Mouse (Mus musculus) urinary bladder, adult 18-20 months (tissue): Measurements from ENCODE around the gene Elovl6.

Experiments
- DNase-seq, 2 experiments: peaks; one replicate each; pipeline ENCODE4 v3.0.0; 2022; ENCODE audit warnings: low spot score in 2 of 2, mixed read lengths in 2 of 2

The Elovl6 gene

DNA sequence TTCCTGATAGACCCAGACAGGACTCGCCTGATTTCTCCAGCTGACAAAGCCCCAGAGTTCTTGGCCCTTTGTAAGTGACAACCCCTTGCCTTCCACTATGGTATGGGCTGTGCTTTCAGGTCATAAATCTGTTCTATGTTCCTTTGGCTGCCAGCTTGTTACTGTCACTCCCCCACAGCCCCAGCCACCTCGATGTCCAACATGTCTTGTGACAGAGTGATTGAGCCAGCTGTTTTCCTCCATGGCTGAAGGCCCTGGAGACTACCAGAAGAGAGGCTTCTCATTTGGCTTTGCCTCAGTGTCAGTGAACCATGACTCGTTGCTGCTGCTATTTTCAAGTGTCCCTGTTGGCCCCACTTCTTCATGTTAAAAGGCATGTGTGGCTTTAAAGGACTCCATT, 113.3 kb downstream of the Elovl6 start:
- DNase-seq = no peak

DNA sequence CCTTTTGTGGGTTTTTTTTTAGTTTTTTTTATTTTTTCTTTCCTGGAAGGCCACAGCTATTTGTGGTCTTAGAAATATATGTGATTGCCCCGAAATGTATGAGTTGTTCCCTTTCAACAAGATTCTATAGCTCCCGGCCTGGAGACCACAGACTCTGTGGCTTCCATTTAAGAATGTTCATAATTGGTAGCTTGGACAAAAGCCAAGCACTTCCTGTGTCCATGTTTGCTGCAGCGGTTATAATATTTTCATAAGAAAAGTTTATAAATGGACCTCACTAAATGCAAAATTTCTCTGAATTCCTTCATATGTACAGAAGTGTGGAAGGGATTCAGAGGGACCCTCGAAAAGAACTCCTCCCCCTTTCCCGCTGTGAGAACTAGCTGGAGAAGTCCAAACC, 114.6 kb downstream of the Elovl6 start:
- no peak for DNase-seq

DNA sequence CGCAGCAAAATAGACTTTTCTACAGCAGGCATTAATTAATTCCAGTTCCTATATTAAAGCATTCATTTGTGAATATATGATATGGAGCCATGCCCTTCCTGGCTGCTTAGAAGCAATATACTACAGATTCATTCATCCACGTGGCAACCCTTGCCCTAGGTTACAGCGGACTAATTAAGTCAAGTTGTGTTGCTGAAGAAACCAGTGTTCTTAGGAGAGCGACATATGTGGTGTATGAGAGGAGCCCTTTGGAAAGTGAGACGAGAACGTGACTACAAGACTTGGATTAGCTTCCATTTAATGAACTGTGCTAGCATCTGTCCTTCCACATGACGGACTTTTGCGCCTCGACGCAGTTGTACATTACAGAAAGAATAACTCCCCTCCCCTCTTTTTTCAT, 115.2 kb downstream of the Elovl6 start:
- DNase-seq = no peak

DNA sequence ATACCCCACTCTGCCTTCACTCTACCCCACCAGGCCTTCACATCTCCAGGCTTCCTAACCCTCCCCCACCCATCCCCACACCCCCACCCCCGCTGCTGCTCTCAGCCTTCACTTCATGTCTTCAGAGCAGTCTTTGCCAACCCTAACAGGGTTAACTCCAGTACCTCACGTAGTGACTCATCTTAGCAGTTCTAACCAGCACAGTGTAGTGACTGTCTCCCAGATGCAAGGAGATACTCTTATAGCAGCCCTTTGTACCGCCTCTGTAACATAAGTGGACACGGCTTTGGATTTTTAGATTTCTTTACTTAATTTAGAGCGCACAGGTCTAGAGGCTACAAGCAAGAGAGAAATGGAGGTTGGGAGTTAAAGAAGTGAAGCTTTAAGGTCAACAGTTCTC, 116.4 kb downstream of the Elovl6 start:
- no peak for DNase-seq

DNA sequence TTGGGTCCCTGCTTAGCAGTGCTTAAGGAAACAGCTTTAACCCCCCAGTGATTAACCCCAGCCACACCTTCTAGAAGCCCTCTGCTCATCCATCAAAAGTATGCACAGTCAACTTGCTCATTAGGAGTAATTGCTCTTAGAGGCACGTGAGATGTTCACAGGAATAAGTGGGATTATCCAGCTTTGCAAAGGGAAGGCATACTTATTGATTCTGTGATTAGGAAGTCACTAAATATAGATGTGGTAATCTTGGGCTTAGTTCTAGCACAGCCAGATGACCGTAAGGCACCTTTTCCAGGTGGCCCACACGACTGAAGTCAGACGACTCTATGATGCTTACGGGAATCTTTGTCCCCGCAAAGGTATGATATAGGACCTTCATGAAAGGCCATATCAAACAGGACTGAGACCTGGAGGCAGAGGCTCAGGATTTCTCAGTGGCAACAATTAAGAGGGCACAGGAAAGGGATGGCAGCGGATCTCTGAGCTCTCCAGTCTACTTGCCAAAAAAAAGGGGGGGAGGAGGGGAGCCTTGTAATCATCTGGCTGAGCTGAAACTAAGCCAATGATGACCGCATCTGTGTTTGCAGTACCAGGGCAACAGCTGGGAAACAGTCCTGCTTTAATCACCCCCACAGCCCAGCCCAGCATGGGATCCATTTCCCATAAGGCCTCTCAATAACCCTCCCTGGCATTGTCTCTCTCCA, 117.6 kb downstream of the Elovl6 start:
- no peak for DNase-seq

DNA sequence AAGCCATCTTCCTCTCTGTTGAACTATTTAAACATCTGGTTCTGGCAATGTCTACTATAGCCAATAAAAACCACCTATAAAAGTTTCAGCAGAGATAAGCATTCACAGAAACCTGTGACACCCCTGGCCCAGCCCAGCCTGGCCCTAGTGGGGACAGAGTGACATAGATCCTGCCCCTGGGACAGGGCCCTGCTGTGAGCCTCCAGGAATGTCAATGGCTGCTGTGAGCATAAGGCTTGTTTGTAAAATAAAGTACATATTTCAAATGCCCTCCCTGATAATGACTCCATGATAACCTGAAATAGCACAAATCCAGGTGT, 118.1 kb downstream of the Elovl6 start:
- DNase-seq = no peak

DNA sequence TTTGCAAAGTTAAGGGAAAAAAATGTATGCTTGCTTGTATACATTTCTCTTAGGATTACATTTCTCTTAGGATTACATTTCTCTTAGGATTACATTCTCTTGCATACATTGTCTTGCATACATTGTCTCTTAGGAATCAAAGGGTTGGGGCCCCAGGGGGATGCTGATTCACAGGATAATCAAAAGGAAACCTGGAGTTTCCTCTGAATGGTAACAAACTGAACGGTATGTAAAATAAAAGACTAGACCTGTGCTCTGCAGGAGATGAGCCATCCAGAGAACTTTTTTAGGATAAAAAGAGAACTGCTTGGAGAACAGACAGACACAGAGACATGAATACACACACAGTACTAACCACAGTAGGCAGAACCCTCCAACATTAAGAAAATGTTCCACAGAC, 118.8 kb downstream of the Elovl6 start:
- no peak for DNase-seq

DNA sequence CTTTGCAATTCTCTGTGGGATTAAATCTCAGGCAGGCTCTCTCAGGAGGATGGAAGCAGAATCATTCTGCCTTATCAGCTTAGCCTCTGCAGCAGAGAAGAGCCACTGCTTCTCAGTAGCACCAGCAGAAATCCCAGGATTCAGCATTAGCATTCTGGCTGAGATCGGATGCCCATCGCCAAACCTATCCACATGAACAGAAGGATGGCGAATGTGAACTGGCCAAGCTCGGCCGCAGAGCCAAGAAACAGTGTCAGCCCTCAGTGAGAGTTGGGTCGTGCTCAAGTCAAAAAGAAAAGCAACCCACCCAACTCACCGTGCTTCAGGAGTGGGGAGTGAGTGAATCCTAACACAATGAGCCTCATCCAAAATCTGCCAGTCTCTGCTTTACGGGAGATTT, 119.6 kb downstream of the Elovl6 start:
- DNase-seq = no peak

DNA sequence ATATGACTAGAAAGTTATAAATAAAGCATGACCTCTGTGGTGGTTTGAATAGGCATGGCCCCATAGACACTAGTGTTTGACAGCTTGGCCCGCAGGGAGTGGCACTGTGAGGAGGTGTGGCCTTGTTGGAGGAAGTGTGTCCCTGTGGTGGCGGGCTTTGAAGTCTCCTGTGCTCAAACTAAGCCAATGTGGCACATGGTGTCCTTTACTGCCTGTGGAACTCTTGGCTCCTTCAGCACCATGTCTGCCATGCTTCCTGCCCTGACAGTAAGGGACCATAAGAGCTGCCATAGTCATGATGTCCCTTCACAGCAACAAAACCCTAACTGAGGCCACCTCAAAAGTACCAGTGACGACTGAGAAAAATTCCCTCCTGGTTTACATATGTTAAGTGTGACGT, 120.3 kb downstream of the Elovl6 start:
- no peak for DNase-seq

DNA sequence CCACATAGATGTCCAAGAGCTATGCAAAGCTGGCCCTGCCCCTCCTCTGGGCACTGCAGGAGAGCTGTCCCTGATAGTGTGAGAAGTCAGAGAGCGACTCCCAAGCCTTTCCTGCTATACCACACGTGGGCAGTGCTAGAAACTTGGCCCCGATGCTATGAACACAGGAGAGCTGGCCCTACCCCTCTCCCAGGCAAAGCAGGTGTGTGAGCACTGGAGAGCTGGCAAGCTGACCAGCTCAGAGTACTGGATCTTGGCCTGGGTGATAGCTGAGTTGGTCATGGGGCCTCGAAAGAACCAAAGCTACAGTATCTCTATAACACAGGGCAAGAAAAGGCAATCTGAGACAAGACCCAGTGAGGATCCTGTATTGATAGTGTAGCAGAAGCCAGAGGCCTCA, 124.4 kb downstream of the Elovl6 start:
- DNase-seq = no peak

DNA sequence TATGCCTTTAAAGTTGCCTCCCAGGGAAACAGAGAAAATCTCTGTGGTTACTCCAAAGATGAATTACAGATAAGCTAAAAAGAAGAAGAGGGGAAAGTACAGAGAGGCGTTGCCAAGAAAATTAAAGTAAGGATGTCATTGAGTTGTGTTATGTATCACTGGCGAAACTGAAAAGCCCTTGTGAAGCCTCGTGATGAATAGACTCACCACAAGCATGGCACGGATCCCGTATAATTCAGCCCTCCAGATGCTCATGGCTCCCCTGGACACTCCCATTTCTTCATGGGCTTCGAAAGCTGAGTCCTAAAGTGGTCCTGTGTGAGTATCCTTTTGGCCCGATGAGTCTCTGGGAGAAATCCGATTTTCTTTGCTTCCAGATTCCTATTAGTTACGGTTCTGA, 125.1 kb downstream of the Elovl6 start:
- no peak for DNase-seq

DNA sequence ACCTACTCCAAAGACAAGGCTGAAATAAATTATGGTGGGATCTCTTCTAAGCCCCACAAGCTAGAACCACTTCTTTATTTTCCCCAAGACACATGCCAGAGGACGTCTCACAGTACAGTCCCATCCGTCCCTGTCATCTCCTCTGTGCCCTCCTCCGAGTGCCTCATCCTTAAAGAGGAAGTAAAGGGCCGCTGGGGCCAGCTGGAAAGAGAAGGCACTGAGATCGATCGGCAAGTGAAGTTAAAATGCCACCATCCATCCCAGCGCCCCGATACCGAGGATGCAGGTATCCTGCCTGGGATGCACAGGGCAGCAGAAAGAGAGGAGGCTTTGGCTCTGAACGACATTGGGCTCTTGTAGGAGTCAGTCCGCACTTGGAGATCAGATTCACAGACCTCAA, 125.6 kb downstream of the Elovl6 start:
- DNase-seq = no peak

DNA sequence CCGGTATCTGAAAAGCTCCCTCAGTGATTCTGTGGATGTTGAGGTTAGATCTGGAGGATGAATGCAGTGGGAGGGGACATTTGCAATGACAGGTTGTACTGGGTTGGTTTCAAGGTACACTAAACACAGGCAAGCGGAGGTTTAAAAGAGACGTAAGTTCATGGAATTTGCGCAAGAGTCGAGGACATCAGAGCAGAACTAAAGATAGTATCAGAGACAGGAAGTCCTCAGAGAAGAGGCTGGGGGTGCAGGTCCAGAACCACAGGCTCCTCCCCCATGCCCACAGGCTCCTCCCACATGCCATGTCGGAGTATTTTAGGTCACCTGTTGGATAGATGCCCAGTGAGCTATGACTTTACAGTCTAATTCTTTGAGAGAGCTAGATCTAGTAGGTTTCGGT, 126.6 kb downstream of the Elovl6 start:
- no peak for DNase-seq

DNA sequence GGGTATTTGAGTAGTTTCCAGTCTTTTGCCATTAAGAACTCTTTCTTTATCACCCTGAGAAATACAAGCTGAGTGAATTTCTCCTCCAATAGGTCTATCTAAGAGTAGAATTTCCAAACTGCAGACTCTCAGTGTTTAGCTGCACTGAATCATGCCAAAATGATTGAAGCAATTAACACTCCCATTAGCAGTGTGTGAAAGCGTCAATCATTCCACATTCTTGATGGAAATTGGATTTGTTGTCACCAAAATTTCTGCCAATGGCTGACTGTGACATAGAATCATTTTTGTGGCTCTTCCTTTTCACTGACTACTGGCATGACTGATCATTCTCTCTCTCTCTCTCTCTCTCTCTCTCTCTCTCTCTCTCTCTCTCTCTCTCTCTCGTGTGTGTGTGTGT, 131.8 kb downstream of the Elovl6 start:
- DNase-seq = no peak

DNA sequence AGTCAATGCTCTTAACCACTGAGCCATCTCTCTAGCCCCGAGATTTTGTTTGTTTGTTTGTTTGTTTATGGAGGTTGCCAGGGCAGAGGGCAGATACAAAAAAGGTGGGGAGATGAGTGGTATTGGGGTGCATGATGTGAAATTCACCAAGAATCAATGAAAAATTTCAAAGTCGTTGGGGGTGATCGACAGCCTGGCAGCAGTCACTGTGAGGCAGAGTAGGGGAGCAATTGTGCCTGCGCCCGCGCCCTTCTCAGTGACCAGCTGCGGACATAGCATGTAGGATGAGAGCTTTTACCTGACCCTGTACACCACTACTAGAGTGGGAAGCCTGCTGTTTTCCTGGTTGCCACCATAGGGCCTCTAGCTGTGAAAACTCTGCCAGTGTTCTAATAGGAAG, 143.8 kb downstream of the Elovl6 start:
- no peak for DNase-seq

DNA sequence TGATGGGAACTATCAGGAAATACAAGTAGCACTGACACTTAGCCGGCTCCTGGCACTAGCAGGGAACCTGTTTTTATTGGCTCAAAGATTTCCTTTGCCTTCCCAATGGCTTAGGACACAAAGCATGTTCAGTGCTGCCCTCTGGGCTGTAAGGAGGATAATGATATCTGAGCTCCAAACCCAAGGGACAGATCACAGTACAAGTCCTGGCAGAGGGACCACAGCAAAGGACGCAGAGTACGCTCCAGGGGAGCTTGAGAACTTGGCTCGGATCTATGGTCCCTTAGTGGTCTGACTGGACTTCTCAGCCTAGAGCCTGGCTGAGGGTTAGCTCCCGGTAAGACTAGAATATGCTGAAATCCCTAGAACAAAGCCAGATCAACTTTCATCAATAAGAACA, 148.1 kb downstream of the Elovl6 start:
- DNase-seq = no peak

DNA sequence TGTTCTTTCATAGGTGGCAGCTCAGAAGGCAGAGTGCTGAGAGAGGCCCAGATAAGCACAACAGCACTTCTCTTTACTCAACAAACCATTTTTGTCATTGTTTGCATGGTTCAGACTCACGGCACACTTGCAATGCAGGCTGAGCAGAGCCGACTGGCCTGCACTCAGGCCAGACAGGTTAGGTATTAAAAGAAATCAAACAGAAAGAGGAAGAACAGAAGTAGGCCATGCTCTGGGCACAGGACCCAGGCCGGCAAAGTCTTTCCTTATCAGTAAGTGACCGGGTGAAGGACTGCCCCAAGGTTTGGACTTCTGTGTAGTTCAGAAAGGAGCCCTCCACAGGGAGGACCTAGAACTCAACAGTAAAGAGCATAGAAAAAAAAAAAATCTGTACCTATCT, 149.7 kb downstream of the Elovl6 start:
- DNase-seq = peak in 1 of 2 experiments; percentile 6

DNA sequence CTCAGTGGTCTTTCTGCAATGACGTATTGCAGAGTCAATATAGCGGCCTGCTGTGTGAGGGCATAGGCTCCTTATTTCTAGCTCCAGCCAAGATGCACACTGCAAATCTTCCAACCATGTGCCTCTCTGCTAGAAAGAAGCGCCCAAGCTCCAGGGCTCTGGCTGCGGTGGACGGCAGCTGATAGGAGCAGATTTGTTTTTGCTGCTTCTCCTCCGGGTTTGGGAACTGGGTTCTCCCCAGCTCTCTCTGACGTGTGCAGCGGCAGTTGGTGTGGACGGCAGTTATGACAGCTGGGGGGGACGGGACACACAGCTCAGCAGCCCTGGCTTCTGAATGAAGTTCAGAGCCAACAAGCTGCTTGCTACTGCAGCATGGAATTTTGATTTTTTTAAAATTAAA, 150.2 kb downstream of the Elovl6 start:
- DNase-seq = no peak

DNA sequence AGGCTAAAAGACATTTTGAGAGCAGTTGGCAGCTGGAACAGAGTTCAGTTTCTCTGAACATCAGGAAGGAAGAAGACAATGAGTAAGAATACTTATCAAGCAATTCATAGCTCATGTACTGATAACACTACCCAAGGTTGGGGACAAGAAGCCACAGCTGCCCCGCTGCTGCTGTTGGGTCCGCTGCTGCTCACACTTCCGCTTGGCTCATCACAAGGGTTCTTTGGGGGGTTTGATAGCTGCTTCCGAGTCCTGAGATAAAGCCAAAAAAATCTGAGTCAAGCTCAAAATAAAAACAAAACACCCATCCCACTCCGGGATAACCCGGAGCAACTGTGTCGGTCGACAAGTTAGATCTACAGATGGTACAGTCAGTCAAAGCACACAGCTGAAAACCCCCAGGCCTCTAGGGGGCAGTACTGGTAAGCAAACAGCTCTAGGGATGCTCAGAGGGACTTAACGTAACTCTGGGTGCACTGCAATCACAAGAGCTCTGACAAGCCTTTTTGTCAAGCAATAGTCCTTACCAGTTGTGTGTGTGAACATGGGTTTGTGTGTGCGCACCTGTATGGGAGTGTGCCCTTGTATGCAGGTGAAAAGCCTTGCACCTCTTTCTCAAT, 151.0 kb downstream of the Elovl6 start:
- DNase-seq = no peak

DNA sequence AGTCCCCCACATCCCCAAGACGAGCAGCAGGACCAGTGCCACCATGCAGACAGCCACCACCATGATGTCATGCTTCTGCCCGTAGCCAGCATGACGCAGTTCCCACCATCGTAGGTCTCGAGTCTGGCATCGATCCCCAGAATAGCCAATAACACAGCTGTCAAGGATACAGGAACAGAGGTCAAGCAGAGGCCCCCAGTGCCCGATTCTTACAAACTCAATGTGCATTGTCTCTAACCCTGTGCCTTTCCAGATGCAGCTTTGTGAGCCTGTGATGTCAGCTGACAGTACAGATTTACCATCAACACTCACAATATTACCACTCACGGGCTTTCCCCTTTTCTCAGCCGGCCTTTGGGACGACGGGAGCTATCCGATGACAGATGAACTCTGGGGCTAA, 154.0 kb downstream of the Elovl6 start:
- DNase-seq = no peak

DNA sequence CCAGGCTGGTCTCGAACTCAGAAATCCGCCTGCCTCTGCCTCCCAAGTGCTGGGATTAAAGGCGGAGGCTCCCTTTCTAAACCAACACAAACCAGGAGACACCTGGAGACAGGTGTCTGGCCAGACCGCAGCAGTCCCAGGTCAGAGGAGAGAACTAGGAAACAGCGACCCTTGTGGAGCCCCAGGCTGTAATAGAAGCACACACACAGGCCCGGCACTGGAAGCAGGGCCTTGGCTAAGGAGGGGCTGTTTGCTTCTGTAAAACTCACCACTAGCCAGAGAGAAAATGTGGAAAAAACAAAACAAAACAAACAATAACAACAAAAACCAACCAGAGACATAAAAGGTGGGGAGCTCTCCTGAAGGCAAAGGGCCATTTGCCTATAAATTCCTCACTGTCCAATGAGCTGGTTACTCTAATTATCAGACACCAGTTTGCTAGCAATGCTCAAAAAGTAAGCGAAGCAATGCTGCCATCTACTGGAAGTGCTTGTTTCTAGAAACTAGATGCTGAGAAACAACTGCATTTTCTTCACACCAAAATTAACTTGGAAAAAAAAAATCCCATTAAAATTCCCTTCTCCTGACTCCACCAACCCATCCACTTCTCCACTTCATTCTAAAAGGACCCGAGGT, 154.7 kb downstream of the Elovl6 start:
- DNase-seq = peak in 1 of 2 experiments; percentile 18

DNA sequence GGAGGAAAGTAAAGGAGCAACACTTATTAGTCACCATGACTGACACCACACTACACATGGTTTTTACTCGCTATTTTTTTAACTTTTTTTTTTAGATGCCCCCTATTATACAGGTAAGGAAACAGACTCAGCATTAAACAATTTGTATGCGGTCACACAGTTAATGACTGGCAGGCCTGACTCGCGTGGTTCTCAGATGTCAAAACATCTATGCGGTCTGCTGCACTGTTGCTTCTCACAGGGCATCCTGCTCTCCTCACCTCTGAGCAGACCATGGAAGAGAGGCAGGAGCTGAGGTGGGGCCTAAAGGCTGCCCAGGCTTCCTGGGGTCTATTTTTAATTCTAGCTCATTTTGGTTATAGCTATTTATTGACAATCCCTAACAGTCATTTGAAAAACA, 155.3 kb downstream of the Elovl6 start:
- no peak for DNase-seq
